Mouse (Mus musculus) forelimb bud, embryonic 11.5 days (tissue): ENCODE results near the gene Nkapd1.
A peak's percentile ranks its signal among the peaks of the same experiment; 100 is the strongest.

Experiments used
- DNase-seq: peaks from one replicate; pipeline ENCODE4 v3.0.0-alpha.2; 2012; ENCODE audit warnings: low read depth, low spot score

Gene Nkapd1

GRCm38 (mm10) chr9:50602055-50602845 lies 15.0 kb downstream of the Nkapd1 start:
- no peak for DNase-seq

GRCm38 (mm10) chr9:50601536-50601935 lies 15.7 kb downstream of the Nkapd1 start:
- no peak for DNase-seq

DNA sequence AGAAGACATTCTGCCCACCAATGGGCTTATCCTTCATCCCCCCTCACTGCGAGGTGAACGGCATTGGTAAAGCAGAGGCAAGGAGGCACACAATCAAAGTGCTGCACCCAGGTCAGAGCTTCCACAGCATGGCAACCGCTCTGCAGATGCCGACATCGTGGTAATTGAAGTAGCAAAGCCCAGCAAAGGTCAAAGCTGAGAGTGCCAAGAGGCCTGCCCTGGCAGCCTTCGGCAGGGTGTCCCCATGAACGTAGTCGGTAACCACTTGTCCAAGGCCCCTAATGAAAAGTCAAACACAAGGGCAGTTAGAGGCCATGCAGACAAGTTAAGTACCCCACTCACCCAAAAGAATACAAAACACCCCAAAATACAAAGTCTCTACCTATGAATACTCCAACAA lies 20.3 kb downstream of the Nkapd1 start:
- no peak for DNase-seq

GRCm38 (mm10) chr9:50594794-50595417 lies 22.4 kb downstream of the Nkapd1 start:
- no peak for DNase-seq

GRCm38 (mm10) chr9:50593544-50593943 lies 23.7 kb downstream of the Nkapd1 start:
- peak; percentile 28 for DNase-seq

GRCm38 (mm10) chr9:50592955-50593354 lies 24.3 kb downstream of the Nkapd1 start:
- DNase-seq, result no peak

GRCm38 (mm10) chr9:50590856-50591518 lies 26.3 kb downstream of the Nkapd1 start:
- no peak for DNase-seq

GRCm38 (mm10) chr9:50586955-50587354 lies 30.3 kb downstream of the Nkapd1 start:
- no peak for DNase-seq

- DNase-seq, result no peak
Measured at GRCm38 (mm10) chr9:50585145-50585818, 32.0 kb downstream of the Nkapd1 start.

DNA sequence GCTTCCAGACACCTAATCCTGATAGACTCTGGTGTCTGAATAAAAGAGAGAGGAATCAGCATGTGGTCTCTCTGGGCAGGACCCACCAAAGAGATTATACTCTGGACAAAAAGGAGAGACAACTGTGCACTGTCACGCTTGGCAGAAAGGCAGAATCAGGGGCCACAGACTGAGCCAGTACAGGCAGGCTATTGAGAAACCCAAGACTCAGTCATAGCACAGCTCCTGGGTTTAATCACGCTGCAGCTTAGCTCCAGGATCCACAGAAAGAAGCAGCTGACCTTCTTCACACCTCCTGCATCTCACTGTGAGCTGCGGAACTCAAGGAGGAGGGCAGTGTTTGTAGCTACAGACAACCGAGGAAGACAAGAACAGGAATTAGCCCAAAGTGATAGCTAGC lies 36.9 kb downstream of the Nkapd1 start:
- DNase-seq, result no peak

DNA sequence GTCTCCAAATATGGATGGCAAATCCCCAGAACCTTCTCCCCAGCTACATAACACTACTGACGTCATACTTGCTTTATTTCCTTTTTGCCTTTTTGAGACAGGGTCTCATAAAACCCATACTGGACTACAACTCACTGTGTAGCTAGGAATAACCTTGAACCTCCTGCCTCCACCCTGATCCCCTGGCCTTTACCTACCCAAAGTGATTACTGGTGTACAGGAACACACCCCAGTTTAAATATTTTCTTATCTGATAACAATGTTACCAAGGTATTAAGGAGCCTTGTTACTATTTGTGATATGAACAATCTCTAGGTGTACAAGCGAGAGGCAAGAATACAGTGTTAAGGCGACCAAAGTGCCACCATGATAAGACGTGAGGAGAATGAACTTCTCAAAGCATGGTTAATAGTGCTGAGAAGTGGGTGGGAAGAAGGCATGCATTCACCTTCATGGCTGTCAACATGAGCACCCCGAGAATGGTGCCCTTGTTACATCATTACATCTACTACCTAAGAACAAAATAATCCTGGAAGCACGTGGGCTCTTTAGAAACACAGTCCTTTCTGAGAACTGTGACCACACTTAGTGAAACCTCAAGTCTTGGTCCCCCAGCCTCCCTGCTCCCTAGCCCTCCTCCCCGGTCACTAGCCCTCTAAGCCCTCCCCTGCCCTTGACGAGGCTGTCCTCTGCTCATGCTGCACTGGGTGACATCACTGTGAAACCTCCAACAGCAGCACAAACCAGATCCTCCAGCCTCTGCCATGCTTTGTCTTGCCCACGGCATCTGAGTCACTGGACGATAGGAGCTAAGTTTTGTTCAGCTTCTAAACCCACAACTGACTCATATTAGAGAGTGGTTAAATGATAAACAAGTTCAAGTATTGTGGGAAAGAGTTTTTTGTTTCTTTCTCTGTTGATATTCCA lies 47.4 kb downstream of the Nkapd1 start:
- DNase-seq, result no peak

DNA sequence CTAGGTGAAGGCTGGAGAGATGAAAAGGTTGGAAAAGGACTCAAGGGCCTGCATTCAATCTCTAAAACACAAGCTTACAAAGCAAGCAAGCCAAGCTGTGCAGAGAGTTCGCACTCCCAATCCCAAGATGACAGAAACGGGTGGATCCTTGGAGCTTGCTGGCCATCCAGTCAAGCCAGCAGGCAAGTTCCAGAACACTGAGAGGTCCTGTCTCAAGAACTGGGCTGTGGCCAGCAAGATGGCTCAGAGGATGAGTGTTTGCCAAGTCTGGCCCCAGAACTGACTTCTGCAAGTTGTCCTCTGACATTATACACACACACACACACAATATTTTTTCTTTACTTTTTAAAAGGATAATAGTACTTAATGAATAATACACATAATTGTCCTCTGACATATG lies 49.4 kb downstream of the Nkapd1 start:
- DNase-seq, result no peak

DNA sequence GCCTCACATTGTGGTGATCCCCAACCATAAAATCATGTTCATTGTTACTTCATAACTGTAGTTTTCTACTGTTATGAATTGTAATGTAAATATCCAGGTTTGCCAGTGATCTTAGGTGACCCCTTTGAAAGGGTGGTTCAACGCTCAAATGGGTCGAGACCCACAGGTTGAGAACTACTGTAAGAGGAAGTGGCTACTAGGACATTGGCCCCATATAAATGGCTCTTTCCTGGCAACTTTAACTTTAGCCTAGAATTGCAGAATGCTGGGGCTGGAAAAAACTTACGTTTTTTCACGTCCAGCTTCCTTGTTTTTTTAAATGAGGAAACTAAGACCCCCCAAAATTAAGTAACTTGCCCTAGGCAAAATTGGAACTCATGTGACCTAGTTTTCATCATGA lies 49.9 kb downstream of the Nkapd1 start:
- DNase-seq, result no peak

DNA sequence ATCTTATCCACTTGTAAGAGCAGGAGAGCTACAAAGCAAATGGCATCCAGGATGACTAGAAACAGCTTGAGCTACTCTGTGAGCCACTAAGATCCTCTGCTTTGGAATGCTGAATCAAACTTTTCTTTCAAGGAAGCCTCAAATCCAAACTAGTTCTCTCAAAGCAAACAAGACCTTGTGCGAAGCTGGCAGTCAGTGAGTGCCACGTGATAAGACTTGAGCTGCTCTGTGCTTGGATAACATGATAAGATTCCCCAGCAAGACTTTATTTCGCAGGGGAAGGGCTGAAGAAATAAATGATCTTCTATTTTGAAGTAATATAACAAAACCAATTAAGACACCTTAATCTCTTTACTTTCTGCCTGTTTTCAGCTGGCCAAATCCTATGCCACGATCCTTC lies 51.3 kb downstream of the Nkapd1 start:
- DNase-seq, result no peak

DNA sequence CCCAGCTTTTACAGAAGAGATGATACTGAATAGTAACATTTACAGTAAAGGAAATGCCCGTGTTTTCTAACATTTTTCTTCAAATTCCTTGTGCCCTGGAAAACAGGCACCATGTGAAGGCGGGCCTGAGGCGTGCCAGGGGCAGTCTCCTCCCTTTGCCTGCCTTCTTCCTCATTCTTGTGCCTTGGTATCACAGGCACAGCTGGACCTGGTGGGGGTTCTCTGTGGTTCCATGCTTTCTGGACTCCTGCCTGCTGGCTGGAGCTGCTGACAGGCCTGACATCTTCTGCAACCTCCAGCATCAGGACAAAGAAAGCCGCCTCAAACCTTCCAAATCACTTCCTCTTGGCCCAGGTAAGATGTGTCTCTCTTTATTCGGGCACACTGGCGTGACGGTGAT lies 52.1 kb downstream of the Nkapd1 start:
- DNase-seq, result no peak

DNA sequence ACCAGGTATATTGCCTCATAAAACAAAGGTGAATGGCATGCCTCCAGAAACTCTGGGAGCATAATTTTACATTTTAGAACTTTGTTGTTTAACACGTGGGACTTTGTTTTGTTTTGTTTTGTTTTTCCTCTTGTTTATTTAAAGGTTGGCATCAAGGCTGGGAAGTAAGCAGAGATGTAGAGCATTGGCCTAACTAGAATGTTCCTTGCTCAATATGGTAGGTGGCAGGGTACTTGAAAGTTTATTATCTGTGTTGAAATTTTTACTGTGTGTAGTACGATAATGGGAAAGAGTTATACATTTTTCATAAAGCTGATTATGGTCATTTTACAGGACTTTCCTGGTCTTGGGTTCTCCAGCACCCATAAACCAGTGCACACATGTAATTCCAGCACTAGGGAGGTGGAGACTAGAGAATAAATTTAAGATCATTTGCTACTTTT lies 55.3 kb downstream of the Nkapd1 start:
- DNase-seq, result no peak

- DNase-seq, result no peak
Measured at GRCm38 (mm10) chr9:50561145-50561917, 55.9 kb downstream of the Nkapd1 start, which contains the start of gene Tex12. Tex12 (minus strand) TSS chr9:50561325.
